Mouse (Mus musculus): ENCODE measurements around the gene B3gnt3.
A peak's percentile ranks its signal among the peaks of the same experiment; 100 is the strongest.
"Not testable (repeated sequence)": the region's sequence is repeated elsewhere in the genome, so short reads cannot be mapped to it uniquely, and the experiment has no call there.

Gene B3gnt3

GRCm38 (mm10) chr8:71711574-71711973 is 10.0 kb upstream of the B3gnt3 start:
- DNase-seq (ENCODE audit: low spot score in 2 of 2) = no peak

GRCm38 (mm10) chr8:71709800-71710446 is 8.3 kb upstream of the B3gnt3 start:
- DNase-seq (ENCODE audit: low spot score in 2 of 2) = peak; percentile 65 to 85

- no peak for DNase-seq (ENCODE audit: low spot score in 2 of 2)
Measured at GRCm38 (mm10) chr8:71709134-71709799, 7.7 kb upstream of the B3gnt3 start.

GRCm38 (mm10) chr8:71707874-71708273 is 6.3 kb upstream of the B3gnt3 start:
- peak; percentile 63 to 77 for DNase-seq (ENCODE audit: low spot score in 2 of 2)

GRCm38 (mm10) chr8:71703400-71703799 is 1.8 kb upstream of the B3gnt3 start:
- DNase-seq (ENCODE audit: low spot score in 2 of 2) = not testable (repeated sequence)

- DNase-seq (ENCODE audit: low spot score in 2 of 2) = peak in 1 of 2 experiments; percentile 14
Measured at GRCm38 (mm10) chr8:71702923-71703322, 1.3 kb upstream of the B3gnt3 start.

- DNase-seq (ENCODE audit: low spot score in 2 of 2) = peak in 1 of 2 experiments; percentile 10
Measured at GRCm38 (mm10) chr8:71702087-71702432, 471 bp upstream of the B3gnt3 start.

GRCm38 (mm10) chr8:71700493-71701269 is 908 bp downstream of the B3gnt3 start:
- peak in 1 of 2 experiments; percentile 7 for DNase-seq (ENCODE audit: low spot score in 2 of 2)

- DNase-seq (ENCODE audit: low spot score in 2 of 2) = not testable (repeated sequence)
Measured at GRCm38 (mm10) chr8:71695456-71695855, 6.1 kb downstream of the B3gnt3 start.

GRCm38 (mm10) chr8:71693166-71694041 is 8.2 kb downstream of the B3gnt3 start:
- no peak for DNase-seq (ENCODE audit: low spot score in 2 of 2)

GRCm38 (mm10) chr8:71692509-71692908 is 9.1 kb downstream of the B3gnt3 start:
- DNase-seq (ENCODE audit: low spot score in 2 of 2) = no peak

GRCm38 (mm10) chr8:71689028-71689427 is 12.6 kb downstream of the B3gnt3 start, which contains the start of gene Insl3:
Gene Insl3 (plus strand): TSS chr8:71689214.
- DNase-seq (ENCODE audit: low spot score in 2 of 2) = no peak

- no peak for DNase-seq (ENCODE audit: low spot score in 2 of 2)
Measured at GRCm38 (mm10) chr8:71687616-71688015, 14.0 kb downstream of the B3gnt3 start.

- DNase-seq (ENCODE audit: low spot score in 2 of 2) = no peak
Measured at GRCm38 (mm10) chr8:71686143-71686734, 15.3 kb downstream of the B3gnt3 start.

- no peak for DNase-seq (ENCODE audit: low spot score in 2 of 2)
Measured at GRCm38 (mm10) chr8:71685573-71685972, 16.0 kb downstream of the B3gnt3 start.

- no peak for DNase-seq (ENCODE audit: low spot score in 2 of 2)
Measured at GRCm38 (mm10) chr8:71684701-71685100, 16.9 kb downstream of the B3gnt3 start.

- DNase-seq (ENCODE audit: low spot score in 2 of 2) = no peak
Measured at GRCm38 (mm10) chr8:71682832-71683231, 18.8 kb downstream of the B3gnt3 start.

GRCm38 (mm10) chr8:71681369-71681915 is 20.1 kb downstream of the B3gnt3 start:
- no peak for DNase-seq (ENCODE audit: low spot score in 2 of 2)

GRCm38 (mm10) chr8:71680471-71680870 is 21.1 kb downstream of the B3gnt3 start:
- DNase-seq (ENCODE audit: low spot score in 2 of 2) = no peak

GRCm38 (mm10) chr8:71679550-71680168 is 21.9 kb downstream of the B3gnt3 start:
- DNase-seq (ENCODE audit: low spot score in 2 of 2) = no peak

All from spleen, postnatal 14 days (tissue).